Mouse (Mus musculus): ENCODE measurements around the gene Tspyl3.

- TF ChIP-seq ZNF384 (IDR thresholded peaks at IDR 0.05; ENCODE audit: low read depth, low read length) (no peak), RCOR1 (IDR thresholded peaks at IDR 0.05; ENCODE audit: low read depth, low read length) (no peak), POLR2A (IDR thresholded peaks at IDR 0.05; ENCODE audit: control insufficient read depth in 1 of 2, insufficient read depth in 1 of 2, low read depth in 1 of 2, low read length in 2 of 2, poor library complexity in 1 of 2) (no peak), HCFC1 (IDR thresholded peaks at IDR 0.05; ENCODE audit: low read depth, low read length) (no peak), TAL1 (IDR thresholded peaks at IDR 0.05; ENCODE audit: low read length) (no peak), MXI1 (IDR thresholded peaks at IDR 0.05; ENCODE audit: low read depth, low read length) (no peak), CTCF (IDR thresholded peaks at IDR 0.05 in 2 of 3, conservative IDR thresholded peaks at IDR 0.05 in 1 of 3; ENCODE audit: control insufficient read depth in 1 of 3, insufficient read depth in 1 of 3, low read depth in 2 of 3, low read length in 3 of 3, poor library complexity in 1 of 3, severe bottlenecking in 1 of 3) (no peak), MAZ (IDR thresholded peaks at IDR 0.05; ENCODE audit: low read depth, low read length) (no peak), KAT2A (conservative IDR thresholded peaks at IDR 0.05; ENCODE audit: low read depth, low read length) (no peak), TBP (IDR thresholded peaks at IDR 0.05; ENCODE audit: low read depth, low read length) (no peak), EP300 (IDR thresholded peaks at IDR 0.05; ENCODE audit: low read depth in 1 of 2, low read length in 2 of 2) (no peak), SIN3A (IDR thresholded peaks at IDR 0.05; ENCODE audit: low read length) (no peak), MAFK (IDR thresholded peaks at IDR 0.05; ENCODE audit: borderline replicate concordance, low read depth, low read length) (no peak), ETS1 (IDR thresholded peaks at IDR 0.05; ENCODE audit: low read depth, low read length) (no peak)
Measured at GRCm38 (mm10) chr2:153217826-153218340, 7.4 kb downstream of the Tspyl3 start.
